Mouse (Mus musculus) urinary bladder, postnatal 36 days (tissue): ENCODE results near the gene Sgsm1.
"Not testable (repeated sequence)": the region's sequence is repeated elsewhere in the genome, so short reads cannot be mapped to it uniquely, and the experiment has no call there.

Experiments
- DNase-seq, 2 experiments: peaks; one replicate each; pipeline ENCODE4 v3.0.0; 2022; ENCODE audit warnings: low spot score in 2 of 2, mixed read lengths in 1 of 2

Gene Sgsm1

GRCm38 (mm10) chr5:113310377-113311003 is at the start of gene Sgsm1:
TSS of gene Sgsm1 (minus strand) at chr5:113310786.
- DNase-seq, result peak; percentile 65 to 75

DNA sequence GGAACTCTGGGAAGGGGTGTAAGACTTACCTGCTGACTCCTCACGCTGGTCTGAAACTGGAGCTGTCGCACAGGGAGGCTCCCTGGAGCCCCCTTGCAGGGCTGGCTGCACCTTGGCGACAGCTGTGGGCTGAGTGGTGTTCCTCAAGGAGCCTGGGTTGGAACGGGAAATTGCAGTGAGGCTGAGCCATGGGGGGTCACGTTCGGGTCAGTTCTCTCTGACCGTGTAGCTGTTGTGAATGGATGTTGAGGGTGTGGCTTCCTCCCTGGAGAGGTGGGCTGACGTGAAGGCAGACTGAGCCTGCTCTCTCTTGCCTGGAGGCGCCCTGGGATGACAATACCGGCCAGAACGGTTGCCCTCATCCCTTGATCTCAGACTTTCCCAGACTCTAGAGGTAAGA is 48.2 kb upstream of the Sgsm1 start:
- DNase-seq, result no peak

DNA sequence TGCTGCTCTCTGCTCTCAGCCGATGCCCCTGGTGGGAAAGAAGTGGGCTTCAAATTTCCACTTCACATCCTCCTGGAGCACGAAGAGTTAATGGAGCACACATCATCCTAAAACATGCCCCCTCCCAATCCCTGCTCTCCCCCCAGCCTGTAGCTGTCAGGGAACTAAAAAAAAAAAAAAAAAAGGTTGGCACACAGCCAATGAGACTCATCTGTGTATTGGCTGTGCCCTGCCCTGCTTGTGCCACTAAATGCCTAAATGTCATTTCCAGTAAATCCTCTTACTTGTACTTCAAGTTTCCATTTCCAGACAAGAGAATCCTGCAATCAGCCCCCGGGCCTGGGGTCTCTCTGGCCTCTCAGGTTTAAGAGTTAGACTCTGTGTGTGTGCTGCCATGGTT is 47.1 kb upstream of the Sgsm1 start:
- no peak for DNase-seq

GRCm38 (mm10) chr5:113357186-113357585 is 46.6 kb upstream of the Sgsm1 start, which contains the start of gene Aym1:
TSS of gene Aym1 (plus strand) at chr5:113357294.
- DNase-seq, result no peak

DNA sequence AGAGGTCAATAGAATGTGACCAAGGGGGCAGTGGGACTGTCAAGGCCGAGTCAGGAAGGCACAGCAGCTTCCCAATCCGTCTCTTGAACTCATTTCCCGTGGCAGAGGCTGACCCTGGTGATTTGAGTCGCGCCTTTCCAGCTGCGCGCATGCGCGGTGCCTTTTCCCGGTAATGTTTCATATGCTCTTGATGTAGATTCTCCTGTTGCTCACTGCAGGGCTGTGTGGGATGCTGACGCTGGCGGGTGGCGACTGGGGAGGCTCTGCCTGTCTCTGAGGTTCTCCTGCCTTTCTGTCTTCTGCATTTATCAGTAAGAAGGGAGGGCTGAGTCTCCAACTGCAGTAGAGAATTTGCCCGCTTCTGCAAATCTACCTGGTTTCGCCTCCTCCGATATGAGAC is 43.7 kb upstream of the Sgsm1 start:
- no peak for DNase-seq

- no peak for DNase-seq
Measured at GRCm38 (mm10) chr5:113352636-113353035, 42.0 kb upstream of the Sgsm1 start.

- no peak for DNase-seq
Measured at GRCm38 (mm10) chr5:113351768-113352167, 41.2 kb upstream of the Sgsm1 start.

GRCm38 (mm10) chr5:113349810-113350209 is 39.2 kb upstream of the Sgsm1 start:
- no peak for DNase-seq

DNA sequence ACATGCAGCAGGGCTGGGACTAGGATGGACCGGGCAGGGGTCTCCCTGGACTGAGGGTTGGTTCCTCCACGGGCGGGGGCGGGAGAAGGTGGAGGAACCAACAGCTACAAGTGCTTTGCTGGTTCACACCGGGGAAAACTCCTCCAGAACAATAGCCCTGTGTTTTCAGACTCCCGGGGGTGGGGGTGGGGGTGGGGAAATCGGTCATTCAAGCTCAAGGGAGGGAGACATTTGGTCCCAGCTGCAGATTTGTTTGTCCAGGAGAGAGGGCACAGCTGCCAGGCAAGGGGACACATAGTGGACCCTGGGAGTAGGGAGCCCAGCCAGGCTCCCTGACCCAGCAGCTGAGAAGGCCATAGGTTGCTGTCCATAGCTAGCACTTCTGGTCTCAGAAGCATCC is 38.6 kb upstream of the Sgsm1 start:
- DNase-seq, result no peak

DNA sequence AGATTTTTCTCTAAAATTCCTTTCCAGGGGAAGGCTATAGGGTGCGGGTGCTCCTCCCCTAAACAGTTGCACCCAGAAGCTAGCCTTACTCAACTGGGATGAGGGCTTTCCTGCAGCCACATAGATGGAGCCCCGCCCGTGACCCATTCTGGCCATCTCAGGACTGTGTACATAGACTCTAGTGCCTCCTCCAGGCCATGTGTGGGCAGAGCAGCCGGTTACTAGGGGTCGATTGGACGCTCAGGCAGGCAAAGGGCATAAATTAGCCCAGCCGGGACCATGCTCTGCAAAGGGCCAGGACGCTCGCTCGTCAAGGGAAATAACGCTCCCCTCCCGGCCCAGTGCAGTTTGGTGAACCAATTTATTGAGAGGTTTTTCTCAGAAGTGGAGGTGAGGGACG is 38.0 kb upstream of the Sgsm1 start:
- no peak for DNase-seq

GRCm38 (mm10) chr5:113347593-113347992 is 37.0 kb upstream of the Sgsm1 start:
- no peak for DNase-seq

GRCm38 (mm10) chr5:113346651-113347050 is 36.1 kb upstream of the Sgsm1 start:
- DNase-seq, result not testable (repeated sequence)

DNA sequence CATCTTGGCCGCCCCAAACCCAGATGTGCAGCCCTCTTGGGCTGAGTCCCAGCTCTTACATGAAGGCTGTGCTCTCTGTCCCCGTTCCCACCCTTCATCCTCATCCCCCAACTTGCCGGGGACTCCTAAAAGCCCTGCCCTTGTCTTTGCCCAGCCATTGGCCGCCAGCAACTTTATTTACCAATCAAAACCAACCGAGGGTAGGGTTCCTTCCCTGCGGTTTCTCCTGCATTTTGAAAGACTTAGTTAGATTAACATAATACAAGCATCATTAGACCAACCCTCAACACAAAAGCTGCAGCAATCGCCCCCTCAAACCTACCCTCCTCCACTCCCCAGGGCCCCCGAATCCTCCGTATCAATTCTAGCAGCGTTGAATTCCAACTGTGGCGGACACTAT is 35.2 kb upstream of the Sgsm1 start:
- no peak for DNase-seq

- DNase-seq, result no peak
Measured at GRCm38 (mm10) chr5:113344635-113345386, 34.2 kb upstream of the Sgsm1 start.

DNA sequence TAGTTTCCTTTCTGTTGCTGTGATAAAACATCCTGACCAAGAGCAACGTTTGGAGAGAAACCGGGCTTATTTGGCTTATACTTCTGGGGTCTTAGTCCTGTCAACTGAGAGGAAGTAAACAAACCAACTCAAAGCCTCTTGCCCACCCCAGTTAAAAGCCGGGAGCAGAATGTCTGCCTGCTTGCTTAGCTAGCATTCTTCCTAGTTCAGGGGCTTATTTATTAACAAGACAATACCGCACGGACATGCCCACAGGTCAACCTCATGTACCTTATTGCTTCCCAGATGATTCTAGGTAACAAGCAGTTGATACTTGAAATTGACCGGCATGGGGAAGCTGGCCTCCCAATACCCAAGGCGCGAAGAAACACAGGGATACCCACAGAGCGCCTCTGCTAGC is 25.7 kb upstream of the Sgsm1 start:
- no peak for DNase-seq

DNA sequence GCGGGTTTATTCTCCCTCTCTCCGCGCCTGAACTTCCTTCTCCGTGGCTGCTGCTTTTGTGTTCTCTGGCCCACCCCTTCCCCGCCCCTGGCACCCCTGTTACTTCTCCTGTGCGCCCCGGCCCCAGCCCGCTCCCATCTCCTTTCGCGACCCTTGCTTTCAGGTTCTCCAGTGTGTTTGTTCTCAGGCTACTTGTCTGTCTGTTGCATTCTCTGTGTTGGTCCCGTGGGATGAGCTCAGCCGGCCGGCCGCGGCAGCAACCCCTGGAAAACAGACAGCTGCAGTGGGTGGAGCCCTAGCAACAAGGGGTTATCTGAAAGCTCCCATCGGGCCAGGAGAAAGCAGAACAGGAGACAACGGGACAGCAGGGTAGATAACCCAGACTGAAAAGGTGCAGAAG is 25.1 kb upstream of the Sgsm1 start:
- DNase-seq, result no peak

GRCm38 (mm10) chr5:113334621-113335530 is 24.3 kb upstream of the Sgsm1 start:
- peak in 1 of 2 experiments; percentile 32 for DNase-seq

GRCm38 (mm10) chr5:113332899-113333298 is 22.3 kb upstream of the Sgsm1 start:
- DNase-seq, result no peak

DNA sequence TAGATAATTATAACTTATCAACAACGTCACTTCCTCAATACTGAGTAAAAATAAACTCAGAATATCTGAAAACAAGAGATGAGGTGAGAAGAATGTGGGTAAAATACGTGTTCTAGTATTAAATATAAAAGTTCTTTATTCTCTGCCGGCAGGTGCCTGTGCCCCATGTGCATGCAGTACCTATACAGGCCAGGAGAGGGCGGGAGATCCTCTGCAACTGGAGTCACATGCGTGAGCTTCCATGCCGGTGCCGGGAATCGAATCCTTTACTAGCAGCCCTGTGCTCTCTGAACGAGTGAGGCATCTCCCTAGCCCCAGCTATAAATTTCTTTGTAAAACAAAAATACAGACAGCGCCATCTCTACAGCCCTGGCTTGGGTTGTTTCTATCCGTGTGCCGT is 21.7 kb upstream of the Sgsm1 start:
- no peak for DNase-seq

DNA sequence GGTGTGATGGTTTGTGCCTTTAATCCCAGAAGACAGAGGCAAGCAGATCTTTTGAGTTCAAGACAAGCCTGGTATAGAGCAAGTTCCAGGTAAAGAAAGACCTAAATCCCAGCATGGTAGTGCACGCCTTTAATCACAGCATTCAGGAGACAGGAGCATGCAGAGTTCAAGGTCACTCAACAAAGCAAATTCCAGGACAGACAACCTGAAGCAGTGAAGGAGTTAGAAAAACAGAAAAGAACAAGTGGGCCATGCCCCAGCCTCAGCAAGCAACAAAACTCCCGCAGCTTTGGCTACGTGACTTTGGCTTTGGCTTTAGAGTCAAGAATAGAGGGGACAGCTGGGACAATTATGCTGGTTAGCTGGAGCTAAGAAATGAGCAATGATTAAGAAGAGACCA is 19.6 kb upstream of the Sgsm1 start:
- DNase-seq, result no peak

GRCm38 (mm10) chr5:113329463-113329862 is 18.9 kb upstream of the Sgsm1 start:
- no peak for DNase-seq
